Mouse (Mus musculus): ENCODE measurements around the gene Map3k13.

DNA sequence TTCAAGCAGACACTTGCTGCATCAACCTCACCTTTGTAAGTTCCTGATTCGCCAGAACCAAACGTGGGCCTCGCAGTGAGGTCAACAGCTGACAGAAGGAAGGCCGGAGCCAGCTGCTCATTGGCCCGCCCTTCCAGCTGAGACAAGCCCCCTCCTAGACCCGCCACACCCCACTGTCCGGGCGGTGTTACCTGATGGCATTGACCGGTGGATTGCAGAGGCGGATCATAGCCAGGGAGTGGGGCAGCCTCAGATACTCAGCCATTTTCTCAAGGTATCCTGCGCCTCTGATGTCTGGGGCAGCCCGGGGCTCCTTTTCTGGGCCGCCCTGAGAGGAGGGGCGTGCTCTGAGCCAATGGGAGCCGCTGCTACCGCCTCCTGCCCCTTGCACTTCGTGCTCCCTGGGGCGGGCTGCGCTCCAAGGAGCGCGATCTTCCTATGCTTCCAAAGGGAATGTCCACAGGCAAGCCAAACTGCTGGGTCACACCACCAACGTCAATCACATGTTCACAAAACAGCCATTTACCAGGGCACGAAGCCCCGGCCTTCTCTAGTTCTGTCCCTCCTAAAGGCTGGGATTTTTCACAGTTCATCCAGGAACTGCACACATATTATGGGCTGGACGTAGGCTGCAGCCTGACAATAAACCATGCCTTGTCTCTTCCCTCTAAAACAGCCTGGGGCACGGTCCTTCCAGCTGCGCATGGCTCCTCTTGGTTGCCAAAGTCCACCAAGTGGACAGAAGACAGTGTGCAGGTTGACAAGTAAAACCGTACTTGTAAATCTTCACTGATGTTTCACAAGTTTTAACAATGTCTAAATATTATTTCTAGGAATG lies 6.4 kb upstream of the Map3k13 start, which contains the start of gene Ehhadh:
- peak; percentile 34; the same call in 1 of the 2 replicates for TF ChIP-seq EP300 (IDR thresholded peaks at IDR 0.05; ENCODE audit: low read depth)
- TF ChIP-seq CTCF (IDR thresholded peaks at IDR 0.05; ENCODE audit: low read depth) = no peak
